Mouse (Mus musculus): ENCODE data around the gene Otub2.

Otub2 gene

GRCm38 (mm10) chr12:103388505-103389347 is at the start of gene Otub2:
Gene Otub2 (plus strand): TSS chr12:103388682.
- DNase-seq: peak; percentile 97

GRCm38 (mm10) chr12:103341212-103341611 is 47.3 kb upstream of the Otub2 start:
- DNase-seq: no peak

- no peak for DNase-seq
These were observed 45.0 kb upstream of the Otub2 start for GRCm38 (mm10) chr12:103343456-103343855.

- no peak for DNase-seq
These were observed 43.5 kb upstream of the Otub2 start for GRCm38 (mm10) chr12:103344934-103345333.

- no peak for DNase-seq
These were observed 41.5 kb upstream of the Otub2 start for GRCm38 (mm10) chr12:103346945-103347344.

- no peak for DNase-seq
These were observed 41.1 kb upstream of the Otub2 start for GRCm38 (mm10) chr12:103347406-103347805.

- peak; percentile 85 for DNase-seq
These were observed 40.0 kb upstream of the Otub2 start for GRCm38 (mm10) chr12:103348506-103348905.

- DNase-seq: no peak
These were observed 35.7 kb upstream of the Otub2 start for GRCm38 (mm10) chr12:103352735-103353134.

GRCm38 (mm10) chr12:103353538-103353937 is 34.9 kb upstream of the Otub2 start:
- DNase-seq: peak; percentile 42

- no peak for DNase-seq
These were observed 32.6 kb upstream of the Otub2 start, which contains the start of gene Asb2 for GRCm38 (mm10) chr12:103355746-103356414. Gene Asb2 (minus strand): TSS chr12:103356001.

- no peak for DNase-seq
These were observed 32.1 kb upstream of the Otub2 start for GRCm38 (mm10) chr12:103356415-103356748.

- no peak for DNase-seq
These were observed 30.3 kb upstream of the Otub2 start for GRCm38 (mm10) chr12:103358216-103358615.

GRCm38 (mm10) chr12:103358951-103359801 is 29.3 kb upstream of the Otub2 start:
- no peak for DNase-seq

- no peak for DNase-seq
These were observed 27.7 kb upstream of the Otub2 start for GRCm38 (mm10) chr12:103360812-103361211.

- DNase-seq: no peak
These were observed 26.8 kb upstream of the Otub2 start for GRCm38 (mm10) chr12:103361539-103362307.

- DNase-seq: no peak
These were observed 26.1 kb upstream of the Otub2 start for GRCm38 (mm10) chr12:103362336-103362735.

- no peak for DNase-seq
These were observed 21.3 kb upstream of the Otub2 start for GRCm38 (mm10) chr12:103367171-103367570.

GRCm38 (mm10) chr12:103367620-103368325 is 20.7 kb upstream of the Otub2 start:
- peak; percentile 83 for DNase-seq

- no peak for DNase-seq
These were observed 20.2 kb upstream of the Otub2 start for GRCm38 (mm10) chr12:103368326-103368669.

GRCm38 (mm10) chr12:103368777-103369176 is 19.7 kb upstream of the Otub2 start:
- DNase-seq: no peak

GRCm38 (mm10) chr12:103370861-103371260 is 17.6 kb upstream of the Otub2 start:
- no peak for DNase-seq

- DNase-seq: peak; percentile 65
These were observed 16.8 kb upstream of the Otub2 start for GRCm38 (mm10) chr12:103371711-103372110.
